In the genomic region with DNA sequence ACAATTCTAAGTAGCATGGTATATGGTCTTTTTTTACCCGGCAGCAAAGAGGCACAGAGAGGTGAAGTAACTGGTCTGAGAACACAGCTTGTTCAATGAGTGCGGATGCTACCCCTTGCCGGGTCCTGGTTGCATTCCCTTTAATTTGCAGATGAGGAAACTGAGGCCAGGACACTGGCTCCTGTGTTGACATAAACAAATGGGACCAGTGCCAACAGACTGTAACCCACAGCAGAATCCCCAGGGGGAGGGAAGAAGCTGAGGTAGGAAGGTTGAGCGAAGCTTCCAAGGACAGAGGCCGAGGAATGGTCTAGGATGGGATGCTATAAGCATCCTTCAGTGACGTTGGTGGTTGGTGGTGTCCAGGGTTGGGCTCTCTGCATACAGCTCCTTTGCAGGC, we compare ENCODE assay signal across 9 mouse cellular contexts. TPM values are rescaled to one million over a fixed set of nuclear protein-coding genes. Genes with fewer than 3 reads are reported as not detected.
A peak's percentile ranks its signal among the peaks of the same experiment; 100 is the strongest.
DNase-seq lines count a peak whose midpoint lies in the region; ATAC-seq lines count a peak whose summit lies in the region.
"Had no signal": no experiment of that assay in that cellular context is flagged by ENCODE, and none has a peak within 500 bp of the region (broad histone marks: within the 10 kb centered on the region; RNA-seq: fewer than 3 reads in every experiment).

No protein-coding gene starts in this region.

- no peaks in the 10 kb centered on the region for H3K36me3 ChIP-seq in kidney, embryonic 14.5 days (ENCODE audit: control insufficient read depth, insufficient read depth, low read length)
- H3K36me3 ChIP-seq in forebrain, embryonic 14.5 days (ENCODE audit: control insufficient read depth, insufficient read depth, low read length), result no peaks in the 10 kb centered on the region
- H3K36me3 ChIP-seq in hindbrain, embryonic 16.5 days (ENCODE audit: control insufficient read depth, insufficient read depth, low read length), result no peaks in the 10 kb centered on the region
- H3K36me3 ChIP-seq in midbrain, embryonic 13.5 days, result peaks cover 3% of the 10 kb centered on the region; the same call in 1 of the 2 replicates

- 40% methylated on average over 6 of the region's 6 CpGs for WGBS in kidney, embryonic 14.5 days
- WGBS in forebrain, embryonic 14.5 days, result 45% methylated on average over 6 of the region's 6 CpGs
- WGBS in hindbrain, embryonic 16.5 days, result 44% methylated on average over 6 of the region's 6 CpGs
- WGBS in midbrain, embryonic 13.5 days, result 47% methylated on average over 6 of the region's 6 CpGs

- H3K9ac ChIP-seq in kidney, embryonic 14.5 days (ENCODE audit: low read depth, low read length), result no peak overlapping the region
- peak overlapping the region; percentile 45; the same call in 1 of the 2 replicates for H3K9ac ChIP-seq in forebrain, embryonic 14.5 days (ENCODE audit: low read length)
- peak overlapping the region; percentile 50 for H3K9ac ChIP-seq in hindbrain, embryonic 16.5 days (ENCODE audit: low read depth, low read length)
- H3K9ac ChIP-seq in midbrain, embryonic 13.5 days (replicated peaks), result no peak overlapping the region

- H3K27ac ChIP-seq in kidney, embryonic 14.5 days (ENCODE audit: low read depth, low read length), result no peak overlapping the region
- no peak overlapping the region for H3K27ac ChIP-seq in forebrain, embryonic 14.5 days (ENCODE audit: low read depth, low read length)
- no peak overlapping the region for H3K27ac ChIP-seq in hindbrain, embryonic 16.5 days (ENCODE audit: low read depth, low read length)
- H3K27ac ChIP-seq in midbrain, embryonic 13.5 days, result no peak overlapping the region

- peaks cover 11% of the 10 kb centered on the region; the same call in 1 of the 2 replicates for H3K4me1 ChIP-seq in kidney, embryonic 14.5 days (ENCODE audit: control insufficient read depth, insufficient read depth, low read length)
- peaks cover 7% of the 10 kb centered on the region; the same call in 1 of the 2 replicates for H3K4me1 ChIP-seq in forebrain, embryonic 14.5 days (ENCODE audit: control insufficient read depth, insufficient read depth, low read length)
- H3K4me1 ChIP-seq in hindbrain, embryonic 16.5 days (ENCODE audit: control insufficient read depth, insufficient read depth, low read depth, low read length), result peaks cover 9% of the 10 kb centered on the region
- peaks cover 12% of the 10 kb centered on the region for H3K4me1 ChIP-seq in midbrain, embryonic 13.5 days (replicated peaks)

- no peak for DNase-seq in kidney, adult 18-20 months
- peak; percentile 24 for DNase-seq in forebrain, embryonic 14.5 days (ENCODE audit: low spot score)
- DNase-seq in gastrocnemius, postnatal 36 days, result no peak
- no peak for DNase-seq in c-Kit-positive CD71-positive TER-119-positive erythroid progenitor cells, embryonic 14.5 days (ENCODE audit: low spot score)
- DNase-seq in kidney, postnatal 14 days, result no peak
- DNase-seq: layer of hippocampus, adult 9-11 months had no signal

- intact Hi-C loops in gastrocnemius, postnatal 36 days (cut with DNase I), result no loop called here

- peak overlapping the region; percentile 36 for H3K4me3 ChIP-seq in kidney, embryonic 14.5 days (ENCODE audit: low read length)
- no peak overlapping the region for H3K4me3 ChIP-seq in forebrain, embryonic 14.5 days (ENCODE audit: low read depth, low read length)
- peak overlapping the region; percentile 41 for H3K4me3 ChIP-seq in hindbrain, embryonic 16.5 days (ENCODE audit: low read length)
- H3K4me3 ChIP-seq in midbrain, embryonic 13.5 days (replicated peaks), result peak overlapping the region; percentile 38; the same call in 1 of the 2 replicates

- no peak for ATAC-seq in kidney, embryonic 14.5 days (ENCODE audit: low FRiP score, low TSS enrichment)
- ATAC-seq in forebrain, embryonic 14.5 days, result no peak
- ATAC-seq in hindbrain, embryonic 16.5 days, result peak; percentile 10; the same call in 1 of the 2 replicates
- no peak for ATAC-seq in midbrain, embryonic 13.5 days

- H3K27me3 ChIP-seq in kidney, embryonic 14.5 days (ENCODE audit: control insufficient read depth, insufficient read depth, low read length), result peaks cover 30% of the 10 kb centered on the region
- H3K27me3 ChIP-seq in forebrain, embryonic 14.5 days (replicated peaks; ENCODE audit: control insufficient read depth, insufficient read depth, low read length), result peaks cover 20% of the 10 kb centered on the region
- H3K27me3 ChIP-seq in hindbrain, embryonic 16.5 days (replicated peaks; ENCODE audit: control insufficient read depth, insufficient read depth, low read length), result peaks cover 9% of the 10 kb centered on the region
- H3K27me3 ChIP-seq in midbrain, embryonic 13.5 days, result peaks cover 42% of the 10 kb centered on the region

- no peaks in the 10 kb centered on the region for H3K9me3 ChIP-seq in kidney, embryonic 14.5 days (ENCODE audit: control insufficient read depth, low read length)
- no peaks in the 10 kb centered on the region for H3K9me3 ChIP-seq in forebrain, embryonic 14.5 days (replicated peaks; ENCODE audit: control insufficient read depth, low read length)
- no peaks in the 10 kb centered on the region for H3K9me3 ChIP-seq in hindbrain, embryonic 16.5 days (ENCODE audit: control insufficient read depth, low read length)
- H3K9me3 ChIP-seq in midbrain, embryonic 13.5 days, result no peaks in the 10 kb centered on the region

- peak overlapping the region; percentile 60 for H3K4me2 ChIP-seq in kidney, embryonic 14.5 days (replicated peaks; ENCODE audit: low read depth, low read length)
- H3K4me2 ChIP-seq in forebrain, embryonic 14.5 days (ENCODE audit: low read length), result peak overlapping the region; percentile 51
- H3K4me2 ChIP-seq in hindbrain, embryonic 16.5 days (ENCODE audit: low read length), result peak overlapping the region; percentile 47
- peak overlapping the region; percentile 58 for H3K4me2 ChIP-seq in midbrain, embryonic 13.5 days (replicated peaks)

RNA-seq across cellular contexts. Expression of gene Tmem91, which starts 0.4 kb away (rescaled TPM):
- 1.8 and 2.5 TPM in 2 replicates for polyA plus RNA-seq in kidney, embryonic 14.5 days (2014; fragmentation: Nextera tagmentation; extraction: Ambion mirVana)
- 11.1 and 16.4 TPM in 2 replicates for polyA plus RNA-seq in forebrain, embryonic 14.5 days (2014; fragmentation: Nextera tagmentation; extraction: Ambion mirVana)
- 101 and 129 TPM in 2 replicates for polyA plus RNA-seq in hindbrain, embryonic 16.5 days (2015; fragmentation: Nextera tagmentation; extraction: Ambion mirVana)
- polyA plus RNA-seq in midbrain, embryonic 13.5 days (2015; fragmentation: Nextera tagmentation; extraction: Ambion mirVana), result 8.8 and 9.7 TPM in 2 replicates
- total RNA-seq in gastrocnemius, postnatal 36 days (2021), result not detected

RNA-seq across cellular contexts. Expression of gene B9d2, which starts 5.2 kb away (rescaled TPM):
- 33.6 and 36.5 TPM in 2 replicates for polyA plus RNA-seq in kidney, embryonic 14.5 days (2014; fragmentation: Nextera tagmentation; extraction: Ambion mirVana)
- polyA plus RNA-seq in forebrain, embryonic 14.5 days (2014; fragmentation: Nextera tagmentation; extraction: Ambion mirVana), result 44.3 and 57.6 TPM in 2 replicates
- polyA plus RNA-seq in hindbrain, embryonic 16.5 days (2015; fragmentation: Nextera tagmentation; extraction: Ambion mirVana), result 48.4 and 49.8 TPM in 2 replicates
- 40.3 and 41.4 TPM in 2 replicates for polyA plus RNA-seq in midbrain, embryonic 13.5 days (2015; fragmentation: Nextera tagmentation; extraction: Ambion mirVana)
- 1 to 10 TPM; 6.9 to 9.7 TPM for total RNA-seq in gastrocnemius, postnatal 36 days (2021)

RNA-seq across cellular contexts. Expression of gene Tgfb1, which starts 11.4 kb away (rescaled TPM):
- polyA plus RNA-seq in kidney, embryonic 14.5 days (2014; fragmentation: Nextera tagmentation; extraction: Ambion mirVana), result 3.8 and 5.1 TPM in 2 replicates
- 0.61 and 0.83 TPM in 2 replicates for polyA plus RNA-seq in forebrain, embryonic 14.5 days (2014; fragmentation: Nextera tagmentation; extraction: Ambion mirVana)
- 0.63 and 1.2 TPM in 2 replicates for polyA plus RNA-seq in hindbrain, embryonic 16.5 days (2015; fragmentation: Nextera tagmentation; extraction: Ambion mirVana)
- 0.59 and 1.2 TPM in 2 replicates for polyA plus RNA-seq in midbrain, embryonic 13.5 days (2015; fragmentation: Nextera tagmentation; extraction: Ambion mirVana)
- total RNA-seq in gastrocnemius, postnatal 36 days (2021), result 1 to 10 TPM; 6.0 to 6.2 TPM

RNA-seq across cellular contexts. Expression of gene Exosc5, which starts 16.4 kb away (rescaled TPM):
- 93.5 and 98.8 TPM in 2 replicates for polyA plus RNA-seq in kidney, embryonic 14.5 days (2014; fragmentation: Nextera tagmentation; extraction: Ambion mirVana)
- polyA plus RNA-seq in forebrain, embryonic 14.5 days (2014; fragmentation: Nextera tagmentation; extraction: Ambion mirVana), result 49.4 and 53.9 TPM in 2 replicates
- 39.5 and 42.9 TPM in 2 replicates for polyA plus RNA-seq in hindbrain, embryonic 16.5 days (2015; fragmentation: Nextera tagmentation; extraction: Ambion mirVana)
- 44.2 and 44.8 TPM in 2 replicates for polyA plus RNA-seq in midbrain, embryonic 13.5 days (2015; fragmentation: Nextera tagmentation; extraction: Ambion mirVana)
- 10 to 100 TPM; 20.3 to 23.2 TPM for total RNA-seq in gastrocnemius, postnatal 36 days (2021)

RNA-seq across cellular contexts. Expression of gene Bckdha, which starts 16.6 kb away (rescaled TPM):
- 60.6 and 69.6 TPM in 2 replicates for polyA plus RNA-seq in kidney, embryonic 14.5 days (2014; fragmentation: Nextera tagmentation; extraction: Ambion mirVana)
- polyA plus RNA-seq in forebrain, embryonic 14.5 days (2014; fragmentation: Nextera tagmentation; extraction: Ambion mirVana), result 65.1 and 69.7 TPM in 2 replicates
- polyA plus RNA-seq in hindbrain, embryonic 16.5 days (2015; fragmentation: Nextera tagmentation; extraction: Ambion mirVana), result 46.8 and 51.8 TPM in 2 replicates
- polyA plus RNA-seq in midbrain, embryonic 13.5 days (2015; fragmentation: Nextera tagmentation; extraction: Ambion mirVana), result 47.9 and 50.5 TPM in 2 replicates
- 100 to 1,000 TPM in 1 of 2 experiments, 10 to 100 TPM in 1; 97.3 to 106 TPM for total RNA-seq in gastrocnemius, postnatal 36 days (2021)

Comparison
In these comparisons a context has a peak if more than half of its experiments do, and no peak if none do; other contexts are left out.
1. H3K9ac ChIP-seq: peak in forebrain, embryonic 14.5 days (single experiment) and hindbrain, embryonic 16.5 days (single experiment); none in kidney, embryonic 14.5 days (single experiment) and midbrain, embryonic 13.5 days (single experiment).
2. Peak in every context shown above with its lines, with median percentiles within 50 percentile points of each other: H3K4me2 ChIP-seq.